Mouse (Mus musculus): Measurements from ENCODE around the gene H1fx. TPM values are rescaled to one million over a fixed set of nuclear protein-coding genes. Genes with fewer than 3 reads are reported as not detected.
"Not testable (repeated sequence)": the region's sequence is repeated elsewhere in the genome, so short reads cannot be mapped to it uniquely, and the experiment has no call there.

H1fx gene
- polyA plus RNA-seq, 1 experiment from 2014 or later: 2.4 TPM

GRCm38 (mm10) chr6:88011106-88011505 is 29.7 kb upstream of the H1fx start:
- H3K9ac ChIP-seq (ENCODE audit: low read depth, low read length); H3K4me3 ChIP-seq (ENCODE audit: low read length); H3K9me3 ChIP-seq (ENCODE audit: control insufficient read depth, low read length); H3K27ac ChIP-seq (ENCODE audit: low read length); H3K4me2 ChIP-seq (ENCODE audit: low read depth, low read length); ATAC-seq; H3K4me1 ChIP-seq (ENCODE audit: control insufficient read depth, insufficient read depth, low read length); H3K27me3 ChIP-seq (replicated peaks; ENCODE audit: control insufficient read depth, insufficient read depth, low read length): not testable (repeated sequence)
- H3K36me3 ChIP-seq (ENCODE audit: control insufficient read depth, insufficient read depth, low read length): peaks cover 11% of the 10 kb centered on the region; the same call in 1 of the 2 replicates
- WGBS: 57% methylated on average over 1 of the region's 1 CpGs

GRCm38 (mm10) chr6:88009209-88009608 is 27.8 kb upstream of the H1fx start:
- H3K9me3 ChIP-seq (ENCODE audit: control insufficient read depth, low read length): no peaks in the 10 kb centered on the region
- no peak overlapping the region for H3K9ac ChIP-seq (ENCODE audit: low read depth, low read length)
- 90% methylated on average over 4 of the region's 4 CpGs for WGBS
- no peaks in the 10 kb centered on the region for H3K27me3 ChIP-seq (replicated peaks; ENCODE audit: control insufficient read depth, insufficient read depth, low read length)
- peaks cover 15% of the 10 kb centered on the region for H3K36me3 ChIP-seq (ENCODE audit: control insufficient read depth, insufficient read depth, low read length)
- no peak overlapping the region for H3K4me3 ChIP-seq (ENCODE audit: low read length)
- H3K27ac ChIP-seq (ENCODE audit: low read length): no peak overlapping the region
- H3K4me1 ChIP-seq (ENCODE audit: control insufficient read depth, insufficient read depth, low read length): no peaks in the 10 kb centered on the region
- H3K4me2 ChIP-seq (ENCODE audit: low read depth, low read length): no peak overlapping the region
- ATAC-seq: no peak

DNA sequence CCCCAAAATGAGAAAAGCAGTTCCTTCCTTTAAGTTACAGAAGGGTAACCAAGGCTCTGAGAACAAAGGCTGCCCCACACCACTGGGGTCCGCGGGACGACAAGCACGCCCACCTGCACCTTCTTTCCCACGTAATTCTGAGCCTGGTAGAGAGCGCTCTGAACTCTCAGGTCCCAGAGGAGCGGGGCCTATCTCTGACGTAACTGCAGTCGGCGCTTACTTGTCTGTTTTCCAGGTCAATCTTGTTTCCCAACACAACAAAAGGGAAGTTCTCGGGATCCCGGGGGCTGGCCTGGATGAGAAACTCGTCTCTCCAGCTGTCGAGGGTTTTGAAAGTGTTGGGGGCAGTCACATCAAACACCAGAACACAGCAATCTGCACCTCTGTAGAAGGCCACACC is 23.3 kb upstream of the H1fx start:
- 90% methylated on average over 12 of the region's 14 CpGs for WGBS
- not testable (repeated sequence) for H3K4me2 ChIP-seq (ENCODE audit: low read depth, low read length); ATAC-seq; H3K27ac ChIP-seq (ENCODE audit: low read length); H3K4me1 ChIP-seq (ENCODE audit: control insufficient read depth, insufficient read depth, low read length); H3K9ac ChIP-seq (ENCODE audit: low read depth, low read length); H3K9me3 ChIP-seq (ENCODE audit: control insufficient read depth, low read length); H3K4me3 ChIP-seq (ENCODE audit: low read length); H3K27me3 ChIP-seq (replicated peaks; ENCODE audit: control insufficient read depth, insufficient read depth, low read length)
- H3K36me3 ChIP-seq (ENCODE audit: control insufficient read depth, insufficient read depth, low read length): peaks cover 31% of the 10 kb centered on the region

- Histone ChIP-seq H3K36me3 (ENCODE audit: control insufficient read depth, insufficient read depth, low read length) (peaks cover 29% of the 10 kb centered on the region), H3K4me2 (ENCODE audit: low read depth, low read length) (no peak overlapping the region), H3K9ac (ENCODE audit: low read depth, low read length) (no peak overlapping the region), H3K27me3 (replicated peaks; ENCODE audit: control insufficient read depth, insufficient read depth, low read length) (no peaks in the 10 kb centered on the region), H3K27ac (ENCODE audit: low read length) (no peak overlapping the region), H3K9me3 (ENCODE audit: control insufficient read depth, low read length) (no peaks in the 10 kb centered on the region), H3K4me3 (ENCODE audit: low read length) (no peak overlapping the region), H3K4me1 (ENCODE audit: control insufficient read depth, insufficient read depth, low read length) (no peaks in the 10 kb centered on the region)
- 78% methylated on average over 4 of the region's 4 CpGs for WGBS
- ATAC-seq: no peak
Observed at GRCm38 (mm10) chr6:88003439-88003838, 22.0 kb upstream of the H1fx start.

DNA sequence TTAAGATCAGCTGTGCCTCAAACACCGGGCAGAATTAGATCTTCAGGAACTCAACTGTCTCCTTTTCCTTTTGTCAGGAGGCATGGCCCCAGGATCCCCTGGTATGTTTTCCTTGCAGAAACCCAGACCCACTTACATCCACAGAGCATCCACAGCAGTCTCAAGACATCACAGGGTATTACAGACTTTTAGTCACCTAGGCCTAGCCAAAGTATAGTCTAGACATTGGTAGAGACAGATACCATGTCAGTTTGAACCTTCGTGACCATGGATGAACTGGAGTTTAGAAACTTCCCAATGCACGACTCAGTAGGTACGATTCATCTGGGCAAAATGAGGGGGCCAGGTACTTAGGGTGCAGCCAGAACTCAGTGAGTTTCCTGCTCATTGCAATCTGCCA is 16.9 kb upstream of the H1fx start:
- Histone ChIP-seq H3K4me2 (ENCODE audit: low read depth, low read length) (no peak overlapping the region), H3K27me3 (replicated peaks; ENCODE audit: control insufficient read depth, insufficient read depth, low read length) (no peaks in the 10 kb centered on the region), H3K9me3 (ENCODE audit: control insufficient read depth, low read length) (no peaks in the 10 kb centered on the region), H3K36me3 (ENCODE audit: control insufficient read depth, insufficient read depth, low read length) (peaks cover 18% of the 10 kb centered on the region), H3K4me3 (ENCODE audit: low read length) (no peak overlapping the region), H3K4me1 (ENCODE audit: control insufficient read depth, insufficient read depth, low read length) (peaks cover 13% of the 10 kb centered on the region), H3K9ac (ENCODE audit: low read depth, low read length) (no peak overlapping the region), H3K27ac (ENCODE audit: low read length) (no peak overlapping the region)
- no peak for ATAC-seq
- WGBS: 81% methylated on average over 4 of the region's 4 CpGs

DNA sequence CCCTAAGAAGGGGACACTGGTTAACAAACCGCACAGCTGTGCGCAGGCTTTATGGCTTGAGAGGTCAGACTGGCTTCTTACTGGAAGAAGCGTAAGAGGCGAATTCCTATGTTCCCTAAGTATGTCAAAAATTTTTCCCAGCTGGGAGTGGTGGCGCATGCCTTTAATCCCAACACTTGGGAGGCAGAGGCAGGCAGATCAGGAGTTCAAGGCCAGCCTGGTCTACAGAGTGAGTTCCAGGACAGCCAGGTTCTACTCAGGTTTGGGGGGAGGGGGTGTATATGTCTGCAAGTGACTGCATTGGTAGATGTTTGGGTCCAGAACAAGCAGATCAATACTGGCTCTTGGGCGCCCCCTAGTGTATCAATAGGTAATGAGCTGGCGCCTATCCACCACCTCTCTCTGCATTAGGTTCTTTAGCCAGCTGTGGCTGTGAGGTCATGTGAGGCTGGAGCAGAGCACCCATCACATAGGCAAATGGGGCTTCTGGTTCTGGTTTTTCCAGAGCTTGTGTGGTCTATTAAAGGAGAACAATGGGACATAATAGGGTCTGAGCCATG is 16.3 kb upstream of the H1fx start:
- H3K9me3 ChIP-seq (ENCODE audit: control insufficient read depth, low read length): no peaks in the 10 kb centered on the region
- no peak overlapping the region for H3K4me3 ChIP-seq (ENCODE audit: low read length)
- no peak overlapping the region for H3K9ac ChIP-seq (ENCODE audit: low read depth, low read length)
- H3K27me3 ChIP-seq (replicated peaks; ENCODE audit: control insufficient read depth, insufficient read depth, low read length): no peaks in the 10 kb centered on the region
- no peak overlapping the region for H3K27ac ChIP-seq (ENCODE audit: low read length)
- 0 out of 2 replicates have a peak, but pooled peaks have one; percentile 26 for ATAC-seq
- 57% methylated on average over 7 of the region's 7 CpGs for WGBS
- H3K4me1 ChIP-seq (ENCODE audit: control insufficient read depth, insufficient read depth, low read length): peaks cover 18% of the 10 kb centered on the region
- H3K4me2 ChIP-seq (ENCODE audit: low read depth, low read length): no peak overlapping the region
- peaks cover 14% of the 10 kb centered on the region for H3K36me3 ChIP-seq (ENCODE audit: control insufficient read depth, insufficient read depth, low read length)

GRCm38 (mm10) chr6:87996606-87997005 is 15.2 kb upstream of the H1fx start:
- Histone ChIP-seq H3K9me3 (ENCODE audit: control insufficient read depth, low read length) (no peaks in the 10 kb centered on the region), H3K4me2 (ENCODE audit: low read depth, low read length) (no peak overlapping the region), H3K36me3 (ENCODE audit: control insufficient read depth, insufficient read depth, low read length) (peaks cover 11% of the 10 kb centered on the region), H3K4me1 (ENCODE audit: control insufficient read depth, insufficient read depth, low read length) (peaks cover 23% of the 10 kb centered on the region), H3K27me3 (replicated peaks; ENCODE audit: control insufficient read depth, insufficient read depth, low read length) (no peaks in the 10 kb centered on the region), H3K27ac (ENCODE audit: low read length) (no peak overlapping the region), H3K4me3 (ENCODE audit: low read length) (no peak overlapping the region), H3K9ac (ENCODE audit: low read depth, low read length) (no peak overlapping the region)
- WGBS: 73% methylated on average over 9 of the region's 9 CpGs
- ATAC-seq: no peak

DNA sequence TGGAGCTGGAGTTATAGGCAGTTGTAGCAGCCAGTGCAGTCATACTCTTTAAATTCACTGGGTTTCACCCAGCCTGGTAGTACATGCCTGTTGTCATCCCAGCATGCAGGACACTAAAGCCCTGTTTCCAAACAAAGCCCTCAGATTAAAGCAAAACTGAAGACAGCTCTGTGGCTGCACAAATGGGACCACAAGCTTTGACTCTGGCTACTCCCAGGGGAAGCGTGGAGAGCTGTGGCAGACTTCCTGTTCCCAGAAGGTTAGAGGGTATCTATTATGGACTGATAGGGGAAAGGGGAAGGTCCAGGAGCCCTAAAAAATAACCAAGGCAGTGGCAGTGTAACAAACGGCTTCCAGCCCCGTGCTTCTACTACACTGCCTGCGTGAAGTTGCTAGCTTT is 14.1 kb upstream of the H1fx start:
- Histone ChIP-seq H3K4me1 (ENCODE audit: control insufficient read depth, insufficient read depth, low read length) (peaks cover 23% of the 10 kb centered on the region), H3K4me3 (ENCODE audit: low read length) (no peak overlapping the region), H3K9me3 (ENCODE audit: control insufficient read depth, low read length) (no peaks in the 10 kb centered on the region), H3K27ac (ENCODE audit: low read length) (no peak overlapping the region), H3K4me2 (ENCODE audit: low read depth, low read length) (no peak overlapping the region), H3K9ac (ENCODE audit: low read depth, low read length) (no peak overlapping the region), H3K36me3 (ENCODE audit: control insufficient read depth, insufficient read depth, low read length) (no peaks in the 10 kb centered on the region), H3K27me3 (replicated peaks; ENCODE audit: control insufficient read depth, insufficient read depth, low read length) (no peaks in the 10 kb centered on the region)
- ATAC-seq: no peak
- WGBS: 77% methylated on average over 4 of the region's 4 CpGs

- peak; percentile 73 for ATAC-seq
- H3K4me3 ChIP-seq (ENCODE audit: low read length): peak overlapping the region; percentile 37
- H3K27ac ChIP-seq (ENCODE audit: low read length): peak overlapping the region; percentile 19; the same call in 1 of the 2 replicates
- H3K9me3 ChIP-seq (ENCODE audit: control insufficient read depth, low read length): no peaks in the 10 kb centered on the region
- no peaks in the 10 kb centered on the region for H3K36me3 ChIP-seq (ENCODE audit: control insufficient read depth, insufficient read depth, low read length)
- H3K9ac ChIP-seq (ENCODE audit: low read depth, low read length): peak overlapping the region; percentile 52
- H3K4me2 ChIP-seq (ENCODE audit: low read depth, low read length): peak overlapping the region; percentile 55
- H3K27me3 ChIP-seq (replicated peaks; ENCODE audit: control insufficient read depth, insufficient read depth, low read length): no peaks in the 10 kb centered on the region
- WGBS: 8% methylated on average over 18 of the region's 18 CpGs
- peaks cover 23% of the 10 kb centered on the region for H3K4me1 ChIP-seq (ENCODE audit: control insufficient read depth, insufficient read depth, low read length)
Observed at GRCm38 (mm10) chr6:87993790-87994571, 12.5 kb upstream of the H1fx start.

Data from intestine, embryonic 16.5 days (tissue).